Mouse (Mus musculus): ENCODE results near the gene Acox1. TPM values are rescaled to one million over a fixed set of nuclear protein-coding genes. Genes with fewer than 3 reads are reported as not detected.

Gene Acox1
- 192 TPM for polyA plus RNA-seq (2014; fragmentation: Illumina TruSeq; extraction: RNeasy Lipid Tissue Mini Kit (QIAGEN cat#74804); ENCODE audit: low read depth, low replicate concordance)

DNA sequence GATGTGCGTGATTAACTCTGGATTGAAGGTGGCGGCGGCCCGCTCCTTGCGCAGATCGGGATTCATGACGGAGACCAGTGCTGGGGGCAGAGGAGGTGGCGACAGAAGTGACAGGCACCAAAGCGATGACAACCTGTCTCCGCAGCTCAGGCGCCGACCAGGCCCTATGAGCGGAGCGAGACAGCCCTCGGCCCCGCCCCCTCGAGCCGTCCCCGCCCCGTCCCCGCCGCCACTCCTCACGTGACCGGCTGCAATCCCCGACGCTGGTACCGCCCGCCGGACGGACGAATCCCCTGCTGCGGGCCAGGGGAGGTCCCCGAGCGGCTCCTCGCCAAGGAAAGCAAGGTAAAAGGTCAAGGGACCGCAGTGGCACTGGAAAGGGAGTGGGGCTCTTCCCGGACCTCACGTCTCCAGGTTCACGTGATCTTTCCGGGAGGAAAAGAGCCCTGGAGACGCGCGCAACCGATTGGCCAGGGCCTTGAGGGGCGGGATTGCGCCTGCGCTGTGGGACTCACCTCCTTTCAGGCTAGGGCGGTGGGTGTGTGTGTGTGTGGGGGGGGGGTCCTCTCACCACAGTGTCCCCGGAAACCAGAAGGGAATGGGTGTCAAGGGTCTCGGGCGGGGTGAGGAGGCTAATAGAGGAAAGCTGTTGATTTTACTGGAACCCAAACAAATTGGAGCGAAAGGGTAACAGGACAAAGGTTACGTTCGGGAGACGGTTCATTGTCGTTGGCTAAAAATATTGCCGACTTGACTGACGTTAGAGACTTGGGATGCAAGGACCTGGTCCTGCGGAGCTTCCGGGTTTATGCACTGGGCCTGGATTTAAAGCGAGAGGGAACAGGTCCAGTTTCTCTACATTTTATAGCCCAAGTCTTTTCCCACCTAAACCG, at the start of gene Acox1, which contains the start of gene Ten1:
Gene Acox1 (minus strand): TSS at position 407 of the 893 bp plus-strand sequence.
Gene Ten1 (plus strand): TSS at position 217 of the 893 bp plus-strand sequence.

DNA sequence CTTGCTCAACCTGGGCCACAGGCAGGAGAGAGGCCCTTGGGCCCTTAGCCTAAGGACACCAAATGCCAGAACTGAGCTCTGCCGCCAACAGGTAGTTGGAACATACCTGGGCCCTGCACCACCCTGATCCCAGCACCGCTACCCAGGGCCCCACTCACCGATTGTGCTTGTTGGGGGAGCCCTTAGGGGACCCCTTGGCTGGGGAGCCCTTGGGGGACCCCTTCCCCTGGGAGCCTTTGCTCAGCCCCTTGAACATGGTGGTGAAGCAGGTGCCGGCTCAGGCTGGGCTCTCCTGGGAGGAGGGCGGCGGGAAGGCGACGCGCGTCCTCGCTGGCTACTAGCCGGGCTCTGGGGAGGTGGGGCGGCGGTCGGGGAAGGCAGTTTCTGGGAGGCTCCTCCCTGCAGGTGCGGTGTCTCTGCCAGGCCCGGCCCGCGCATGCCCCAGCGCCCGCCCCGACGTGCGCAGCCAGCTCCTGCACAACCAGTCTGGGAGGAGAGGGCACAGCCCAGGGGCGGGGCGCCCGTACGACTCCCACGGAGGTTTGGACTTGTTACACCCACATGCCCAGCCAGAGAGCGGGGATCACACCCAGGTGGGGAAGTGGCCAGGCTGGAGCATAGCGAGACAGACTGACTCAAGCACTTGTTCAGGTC, 39.0 kb upstream of the Acox1 start, which contains the start of gene Evpl:
Gene Evpl (minus strand): TSS at position 336 of the 654 bp plus-strand sequence.

DNA sequence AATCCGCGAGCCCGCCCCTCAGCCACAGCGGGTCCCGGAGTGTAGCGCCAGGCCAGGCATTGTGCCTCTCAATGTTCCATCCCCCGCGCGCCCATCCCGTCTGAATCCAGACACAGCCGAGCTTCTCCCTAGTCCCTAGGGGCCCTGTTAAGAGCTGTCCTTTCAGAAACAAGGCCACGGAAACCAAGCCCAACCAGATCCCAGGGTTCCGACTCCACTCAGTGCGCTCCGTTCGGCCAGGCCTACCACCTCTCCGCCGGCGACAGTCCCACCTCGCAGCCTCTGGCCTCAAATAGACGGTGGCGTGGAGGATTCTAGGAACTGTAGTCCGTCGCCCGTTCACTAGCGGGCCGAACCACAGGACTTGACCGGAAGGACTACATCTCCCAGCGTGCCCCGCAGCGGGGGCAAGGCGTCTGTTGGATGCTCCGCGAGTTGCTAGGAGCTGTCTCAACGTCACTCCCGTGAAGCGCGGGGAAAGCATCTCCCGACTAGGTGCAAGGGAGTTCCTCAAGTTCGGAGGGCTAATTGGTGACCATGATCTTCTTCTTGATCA, 30.9 kb downstream of the Acox1 start, which contains the start of gene Fbf1:
Gene Fbf1 (minus strand): TSS at position 283 of the 556 bp plus-strand sequence.

DNA sequence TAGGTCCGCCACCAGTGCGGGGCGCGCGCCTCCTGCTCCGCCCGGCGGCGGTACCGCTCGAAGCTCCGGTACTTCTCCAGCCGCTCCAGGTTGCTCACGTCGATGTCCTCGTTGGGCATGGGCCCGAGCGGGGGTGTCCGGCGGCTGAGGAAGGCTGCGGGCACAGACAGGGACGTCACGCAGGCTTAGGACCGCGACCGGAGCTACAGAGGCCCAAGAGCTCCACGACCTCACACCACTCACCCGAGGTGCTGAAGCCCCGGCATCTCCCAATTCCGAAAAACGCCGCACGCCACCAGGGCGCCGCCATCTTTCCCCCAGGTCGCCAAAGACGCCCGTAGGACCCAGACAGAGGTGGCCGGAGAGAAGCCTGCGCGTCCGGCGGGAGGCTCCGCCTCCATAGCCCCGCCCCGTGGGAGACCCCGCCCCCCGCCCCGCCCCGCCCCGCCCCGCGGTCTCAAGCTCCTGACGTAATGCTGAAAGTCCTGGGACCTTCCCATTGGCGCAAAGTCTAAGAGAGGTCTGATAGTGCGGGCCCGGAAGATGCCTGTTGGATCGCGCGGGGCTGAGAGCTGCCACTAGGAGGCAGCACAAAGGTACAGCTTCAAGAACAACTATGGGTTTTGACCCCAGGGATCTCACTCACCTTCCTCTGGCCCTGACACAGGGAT, 60.2 kb downstream of the Acox1 start, which contains the start of gene Mrpl38:
Gene Mrpl38 (minus strand): TSS at position 401 of the 671 bp plus-strand sequence.

GRCm38 (mm10) chr11:116130488-116131205, 68.2 kb downstream of the Acox1 start, which contains the start of gene Trim65:
Gene Trim65, minus strand, starts transcription at chr11:116131128.

DNA sequence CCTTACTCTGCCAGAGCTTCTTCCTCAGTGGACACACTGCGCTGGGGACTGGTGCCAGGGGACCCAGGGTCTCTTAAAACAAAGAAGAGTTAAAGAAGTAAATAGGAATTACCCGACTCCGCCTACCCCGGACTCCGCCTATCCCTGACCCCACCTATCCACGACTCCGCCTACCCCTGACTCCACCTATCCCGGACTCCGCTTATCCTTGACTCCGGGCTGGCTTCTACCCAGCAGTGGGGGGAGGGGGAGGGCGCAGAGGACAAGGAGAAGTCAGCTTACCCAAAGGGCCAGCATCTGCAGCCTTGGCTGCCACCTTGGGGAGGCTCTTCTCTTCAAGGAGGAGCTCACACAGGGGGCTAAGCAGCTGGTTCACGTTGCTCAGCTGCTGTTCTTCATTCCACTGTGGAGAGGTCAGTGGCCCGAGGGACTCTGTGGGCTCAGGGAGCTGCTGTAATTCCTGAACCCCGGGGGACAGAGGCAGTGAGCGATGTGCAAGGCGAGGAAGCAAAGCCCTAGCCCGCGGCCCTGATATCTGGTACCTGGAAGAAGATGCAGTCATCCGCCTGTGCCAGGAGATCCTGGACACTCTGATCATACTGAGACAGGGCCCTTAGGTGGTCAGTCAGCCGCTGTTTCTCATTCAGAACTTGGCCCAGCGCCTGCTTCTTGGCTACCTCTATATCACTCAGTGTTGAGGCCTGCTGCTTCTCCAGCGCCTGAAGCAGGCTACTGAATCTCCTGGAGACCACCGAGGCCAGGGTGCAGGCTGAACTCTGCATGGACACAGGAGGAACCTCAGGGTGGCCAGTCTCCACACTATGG, 71.5 kb downstream of the Acox1 start, which contains the start of gene Trim47:
Gene Trim47 (minus strand): TSS at position 55 of the 825 bp plus-strand sequence.

Other genes starting within 250 kb of the Acox1 start
- not detected for gene Itgb4, start 224.3 kb downstream of the Acox1 start, polyA plus RNA-seq (2014; fragmentation: Illumina TruSeq; extraction: RNeasy Lipid Tissue Mini Kit (QIAGEN cat#74804); ENCODE audit: low read depth, low replicate concordance)
- gene Galk1, start 186.3 kb downstream of the Acox1 start, polyA plus RNA-seq (2014; fragmentation: Illumina TruSeq; extraction: RNeasy Lipid Tissue Mini Kit (QIAGEN cat#74804); ENCODE audit: low read depth, low replicate concordance), result not detected
- gene H3f3b, start 171.1 kb downstream of the Acox1 start, polyA plus RNA-seq (2014; fragmentation: Illumina TruSeq; extraction: RNeasy Lipid Tissue Mini Kit (QIAGEN cat#74804); ENCODE audit: low read depth, low replicate concordance), result 649 TPM
- gene Unk, start 168.7 kb downstream of the Acox1 start, polyA plus RNA-seq (2014; fragmentation: Illumina TruSeq; extraction: RNeasy Lipid Tissue Mini Kit (QIAGEN cat#74804); ENCODE audit: low read depth, low replicate concordance), result 2.2 TPM
- not detected for gene Unc13d, start 121.1 kb downstream of the Acox1 start, polyA plus RNA-seq (2014; fragmentation: Illumina TruSeq; extraction: RNeasy Lipid Tissue Mini Kit (QIAGEN cat#74804); ENCODE audit: low read depth, low replicate concordance)
- 20.4 TPM for gene Wbp2, start 112.0 kb downstream of the Acox1 start, polyA plus RNA-seq (2014; fragmentation: Illumina TruSeq; extraction: RNeasy Lipid Tissue Mini Kit (QIAGEN cat#74804); ENCODE audit: low read depth, low replicate concordance)
- gene Trim47, start 71.8 kb downstream of the Acox1 start, polyA plus RNA-seq (2014; fragmentation: Illumina TruSeq; extraction: RNeasy Lipid Tissue Mini Kit (QIAGEN cat#74804); ENCODE audit: low read depth, low replicate concordance), result not detected
- gene Trim65, start 67.9 kb downstream of the Acox1 start, polyA plus RNA-seq (2014; fragmentation: Illumina TruSeq; extraction: RNeasy Lipid Tissue Mini Kit (QIAGEN cat#74804); ENCODE audit: low read depth, low replicate concordance), result 6.2 TPM
- 2.7 TPM for gene Mrpl38, start 60.2 kb downstream of the Acox1 start, polyA plus RNA-seq (2014; fragmentation: Illumina TruSeq; extraction: RNeasy Lipid Tissue Mini Kit (QIAGEN cat#74804); ENCODE audit: low read depth, low replicate concordance)
- 17.7 TPM for gene Fbf1, start 30.9 kb downstream of the Acox1 start, polyA plus RNA-seq (2014; fragmentation: Illumina TruSeq; extraction: RNeasy Lipid Tissue Mini Kit (QIAGEN cat#74804); ENCODE audit: low read depth, low replicate concordance)
- 2.0 TPM for gene Ten1, start 190 bp downstream of the Acox1 start, polyA plus RNA-seq (2014; fragmentation: Illumina TruSeq; extraction: RNeasy Lipid Tissue Mini Kit (QIAGEN cat#74804); ENCODE audit: low read depth, low replicate concordance)
- not detected for gene Evpl, start 39.0 kb upstream of the Acox1 start, polyA plus RNA-seq (2014; fragmentation: Illumina TruSeq; extraction: RNeasy Lipid Tissue Mini Kit (QIAGEN cat#74804); ENCODE audit: low read depth, low replicate concordance)
- 10.0 TPM for gene Srp68, start 75.2 kb upstream of the Acox1 start, polyA plus RNA-seq (2014; fragmentation: Illumina TruSeq; extraction: RNeasy Lipid Tissue Mini Kit (QIAGEN cat#74804); ENCODE audit: low read depth, low replicate concordance)
- gene Galr2, start 81.9 kb upstream of the Acox1 start, polyA plus RNA-seq (2014; fragmentation: Illumina TruSeq; extraction: RNeasy Lipid Tissue Mini Kit (QIAGEN cat#74804); ENCODE audit: low read depth, low replicate concordance), result not detected
- 9.3 TPM for gene Exoc7, start 108.2 kb upstream of the Acox1 start, polyA plus RNA-seq (2014; fragmentation: Illumina TruSeq; extraction: RNeasy Lipid Tissue Mini Kit (QIAGEN cat#74804); ENCODE audit: low read depth, low replicate concordance)
- gene Foxj1, start 136.4 kb upstream of the Acox1 start, polyA plus RNA-seq (2014; fragmentation: Illumina TruSeq; extraction: RNeasy Lipid Tissue Mini Kit (QIAGEN cat#74804); ENCODE audit: low read depth, low replicate concordance), result not detected
- gene Rnf157, start 214.0 kb upstream of the Acox1 start, polyA plus RNA-seq (2014; fragmentation: Illumina TruSeq; extraction: RNeasy Lipid Tissue Mini Kit (QIAGEN cat#74804); ENCODE audit: low read depth, low replicate concordance), result 0.82 TPM
- gene Ubald2, start 235.0 kb upstream of the Acox1 start, polyA plus RNA-seq (2014; fragmentation: Illumina TruSeq; extraction: RNeasy Lipid Tissue Mini Kit (QIAGEN cat#74804); ENCODE audit: low read depth, low replicate concordance), result 8.3 TPM